Mouse (Mus musculus): Measurements from ENCODE around the gene Cfap206. TPM values are rescaled to one million over a fixed set of nuclear protein-coding genes. Genes with fewer than 3 reads are reported as not detected.
A peak's percentile ranks its signal among the peaks of the same experiment; 100 is the strongest.

The Cfap206 gene
- polyA plus RNA-seq, 1 experiment from 2014 or later = 0.28 TPM

GRCm38 (mm10) chr4:34715062-34715461 lies 14.9 kb downstream of the Cfap206 start:
- H3K27me3 ChIP-seq (ENCODE audit: low read depth, poor library complexity, severe bottlenecking) = no peaks in the 10 kb centered on the region
- WGBS = 96% methylated on average over 1 of the region's 1 CpGs

DNA sequence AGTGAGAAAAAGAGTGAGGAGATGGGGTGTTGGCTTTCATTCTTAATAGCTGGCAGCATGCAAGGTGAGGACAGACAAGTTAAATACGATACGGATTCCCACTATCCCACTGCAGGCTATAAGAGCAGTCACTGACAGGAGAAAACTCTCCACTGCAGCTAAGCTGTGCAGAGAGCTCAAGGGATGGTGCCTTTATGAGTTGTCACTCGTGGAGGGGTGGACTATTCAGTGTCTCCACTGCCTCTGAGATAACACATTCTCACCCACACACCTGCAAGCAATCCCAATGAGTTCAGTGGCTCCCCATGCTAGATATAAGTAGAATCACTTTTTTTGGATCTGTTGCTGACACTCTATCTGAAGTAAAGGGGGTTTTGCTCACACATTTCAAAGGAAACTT lies 21.9 kb downstream of the Cfap206 start:
- Histone ChIP-seq H3K27me3 (ENCODE audit: low read depth, poor library complexity, severe bottlenecking) (no peaks in the 10 kb centered on the region), H3K4me3 (no peak overlapping the region), H3K27ac (no peak overlapping the region), H3K4me1 (no peaks in the 10 kb centered on the region), H3K36me3 (no peaks in the 10 kb centered on the region), H3K9me3 (replicated peaks) (no peaks in the 10 kb centered on the region)
- DNase-seq (ENCODE audit: low spot score) = no peak
- WGBS = 77% methylated on average over 3 of the region's 3 CpGs

More at GRCm38 (mm10) chr4:34715062-34715461, 14.9 kb downstream of the Cfap206 start:
- 0 out of 2 replicates have a peak, but pooled peaks cover 3% of the 10 kb centered on the region for H3K9me3 ChIP-seq (replicated peaks)
- no peak overlapping the region for H3K27ac ChIP-seq
- no peak for DNase-seq (ENCODE audit: low spot score)
- no peak overlapping the region for H3K4me3 ChIP-seq
- no peaks in the 10 kb centered on the region for H3K4me1 ChIP-seq
- H3K36me3 ChIP-seq = no peaks in the 10 kb centered on the region

- H3K4me3 ChIP-seq = no peak overlapping the region
- H3K36me3 ChIP-seq = no peaks in the 10 kb centered on the region
- DNase-seq (ENCODE audit: low spot score) = no peak
- H3K4me1 ChIP-seq = no peaks in the 10 kb centered on the region
- no peaks in the 10 kb centered on the region for H3K27me3 ChIP-seq (ENCODE audit: low read depth, poor library complexity, severe bottlenecking)
- H3K27ac ChIP-seq = no peak overlapping the region
- 82% methylated on average over 3 of the region's 3 CpGs for WGBS
- H3K9me3 ChIP-seq (replicated peaks) = no peaks in the 10 kb centered on the region
Observed at GRCm38 (mm10) chr4:34707248-34707647, 22.8 kb downstream of the Cfap206 start.

DNA sequence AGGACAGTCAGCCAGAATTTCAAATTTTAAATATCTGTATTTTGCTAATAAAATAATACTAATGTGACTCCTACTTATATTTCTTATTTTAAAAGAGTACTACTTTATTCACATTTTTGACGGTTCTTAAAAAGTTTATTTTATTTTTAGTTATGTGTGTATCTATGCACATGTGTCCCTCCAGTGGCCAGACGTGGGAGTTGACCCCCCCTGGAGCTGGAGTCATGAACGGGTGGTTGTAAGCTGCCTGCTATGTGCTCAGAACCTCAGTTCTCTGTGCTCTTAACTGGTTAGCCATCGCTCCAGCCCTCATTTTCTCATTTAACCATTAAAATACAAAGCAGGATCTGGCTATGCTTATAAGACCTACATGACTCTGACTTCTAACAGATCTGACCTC lies 27.0 kb downstream of the Cfap206 start:
- Histone ChIP-seq H3K4me1 (no peaks in the 10 kb centered on the region), H3K4me3 (no peak overlapping the region), H3K27me3 (ENCODE audit: low read depth, poor library complexity, severe bottlenecking) (no peaks in the 10 kb centered on the region), H3K36me3 (no peaks in the 10 kb centered on the region), H3K9me3 (replicated peaks) (no peaks in the 10 kb centered on the region), H3K27ac (no peak overlapping the region)
- whole genome bisulfite sequencing = 77% methylated on average over 4 of the region's 4 CpGs
- no peak for DNase-seq (ENCODE audit: low spot score)

- no peaks in the 10 kb centered on the region for H3K27me3 ChIP-seq (ENCODE audit: low read depth, poor library complexity, severe bottlenecking)
- H3K4me3 ChIP-seq = no peak overlapping the region
- H3K27ac ChIP-seq = no peak overlapping the region
- H3K36me3 ChIP-seq = no peaks in the 10 kb centered on the region
- DNase-seq (ENCODE audit: low spot score) = no peak
- H3K9me3 ChIP-seq (replicated peaks) = no peaks in the 10 kb centered on the region
- no peaks in the 10 kb centered on the region for H3K4me1 ChIP-seq
- 97% methylated on average over 11 of the region's 11 CpGs for WGBS
Observed at GRCm38 (mm10) chr4:34702231-34702630, 27.8 kb downstream of the Cfap206 start.

DNA sequence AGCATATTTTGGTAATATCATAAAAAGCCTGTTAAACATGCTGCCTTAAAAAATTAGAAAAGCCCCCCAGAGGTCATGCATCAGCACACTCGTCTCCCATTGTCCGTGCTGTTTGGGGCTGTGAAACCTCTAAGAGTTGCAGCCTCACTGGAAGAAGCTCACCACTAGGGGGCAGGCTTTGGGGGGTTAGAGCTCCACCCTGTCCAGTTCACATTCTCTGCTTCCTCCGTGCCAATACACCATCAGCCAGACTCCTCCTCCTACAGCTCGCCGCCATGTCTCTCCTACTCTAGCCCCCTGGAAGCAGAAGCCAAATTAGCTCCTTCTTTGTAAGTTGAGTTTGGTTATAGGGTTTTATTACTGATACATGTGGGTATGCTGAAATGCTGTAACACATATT lies 28.5 kb downstream of the Cfap206 start:
- no peaks in the 10 kb centered on the region for H3K9me3 ChIP-seq (replicated peaks)
- no peak overlapping the region for H3K27ac ChIP-seq
- no peaks in the 10 kb centered on the region for H3K36me3 ChIP-seq
- no peaks in the 10 kb centered on the region for H3K27me3 ChIP-seq (ENCODE audit: low read depth, poor library complexity, severe bottlenecking)
- peak; percentile 72 for DNase-seq (ENCODE audit: low spot score)
- no peaks in the 10 kb centered on the region for H3K4me1 ChIP-seq
- WGBS = 62% methylated on average over 5 of the region's 5 CpGs
- H3K4me3 ChIP-seq = no peak overlapping the region

GRCm38 (mm10) chr4:34688021-34688420 lies 42.0 kb downstream of the Cfap206 start:
- WGBS = 86% methylated on average over 3 of the region's 3 CpGs
- Histone ChIP-seq H3K9me3 (replicated peaks) (no peaks in the 10 kb centered on the region), H3K36me3 (no peaks in the 10 kb centered on the region), H3K4me1 (peaks cover 22% of the 10 kb centered on the region), H3K27me3 (ENCODE audit: low read depth, poor library complexity, severe bottlenecking) (no peaks in the 10 kb centered on the region), H3K4me3 (no peak overlapping the region), H3K27ac (no peak overlapping the region)
- DNase-seq (ENCODE audit: low spot score) = no peak

GRCm38 (mm10) chr4:34686874-34687567 lies 43.0 kb downstream of the Cfap206 start, which contains the start of gene Slc35a1:
Gene Slc35a1 (minus strand): TSS chr4:34687438.
- Histone ChIP-seq H3K36me3 (peaks cover 2% of the 10 kb centered on the region; the same call in 1 of the 2 replicates), H3K4me1 (peaks cover 31% of the 10 kb centered on the region), H3K4me3 (peak within 1 kb of the TSS; percentile 88), H3K9me3 (replicated peaks) (no peaks in the 10 kb centered on the region), H3K27ac (peak within 1 kb of the TSS; percentile 99), H3K27me3 (ENCODE audit: low read depth, poor library complexity, severe bottlenecking) (no peaks in the 10 kb centered on the region)
- WGBS = under 1% methylated on average over 65 of the region's 65 CpGs
- DNase-seq (ENCODE audit: low spot score) = peak; percentile 94

- no peak overlapping the region for H3K4me3 ChIP-seq
- H3K27ac ChIP-seq = no peak overlapping the region
- peaks cover 38% of the 10 kb centered on the region for H3K36me3 ChIP-seq
- H3K9me3 ChIP-seq (replicated peaks) = no peaks in the 10 kb centered on the region
- WGBS = 84% methylated on average over 5 of the region's 5 CpGs
- H3K4me1 ChIP-seq = peaks cover 26% of the 10 kb centered on the region
- H3K27me3 ChIP-seq (ENCODE audit: low read depth, poor library complexity, severe bottlenecking) = no peaks in the 10 kb centered on the region
- DNase-seq (ENCODE audit: low spot score) = no peak
Observed at GRCm38 (mm10) chr4:34680530-34680929, 49.5 kb downstream of the Cfap206 start.

- Histone ChIP-seq H3K9me3 (replicated peaks) (no peaks in the 10 kb centered on the region), H3K4me3 (no peak overlapping the region), H3K27me3 (ENCODE audit: low read depth, poor library complexity, severe bottlenecking) (no peaks in the 10 kb centered on the region), H3K27ac (no peak overlapping the region), H3K4me1 (peaks cover 6% of the 10 kb centered on the region), H3K36me3 (peaks cover 51% of the 10 kb centered on the region)
- 95% methylated on average over 5 of the region's 5 CpGs for WGBS
- DNase-seq (ENCODE audit: low spot score) = no peak
Observed at GRCm38 (mm10) chr4:34673721-34674120, 56.3 kb downstream of the Cfap206 start.

- H3K4me3 ChIP-seq = no peak overlapping the region
- no peak overlapping the region for H3K27ac ChIP-seq
- 95% methylated on average over 5 of the region's 5 CpGs for WGBS
- H3K27me3 ChIP-seq (ENCODE audit: low read depth, poor library complexity, severe bottlenecking) = no peaks in the 10 kb centered on the region
- H3K4me1 ChIP-seq = no peaks in the 10 kb centered on the region
- H3K9me3 ChIP-seq (replicated peaks) = no peaks in the 10 kb centered on the region
- no peak for DNase-seq (ENCODE audit: low spot score)
- H3K36me3 ChIP-seq = peaks cover 70% of the 10 kb centered on the region
Observed at GRCm38 (mm10) chr4:34667923-34668322, 62.1 kb downstream of the Cfap206 start.

DNA sequence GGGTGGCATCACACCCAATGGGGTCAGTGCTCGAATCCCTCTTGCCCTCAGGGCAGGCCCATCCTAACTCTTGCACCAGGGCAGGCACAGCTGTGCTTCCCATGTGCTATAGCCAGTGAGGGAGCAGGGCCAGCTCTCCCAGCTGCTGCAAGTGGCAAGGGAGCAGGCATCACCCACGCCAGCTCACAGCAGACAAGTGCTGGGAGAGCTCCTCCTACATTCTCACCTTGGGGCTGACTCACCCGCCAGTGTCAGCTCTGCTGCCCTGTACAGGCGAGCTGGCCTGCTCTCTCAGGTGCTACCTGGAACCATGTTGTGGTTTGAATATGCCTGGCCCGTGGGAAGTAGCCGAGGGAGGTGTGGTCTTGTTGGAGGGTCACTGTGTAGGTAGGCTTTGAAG lies 68.1 kb downstream of the Cfap206 start:
- no peak for DNase-seq (ENCODE audit: low spot score)
- Histone ChIP-seq H3K27me3 (ENCODE audit: low read depth, poor library complexity, severe bottlenecking) (no peaks in the 10 kb centered on the region), H3K36me3 (peaks cover 92% of the 10 kb centered on the region), H3K4me3 (no peak overlapping the region), H3K4me1 (no peaks in the 10 kb centered on the region), H3K9me3 (replicated peaks) (no peaks in the 10 kb centered on the region), H3K27ac (no peak overlapping the region)
- WGBS = 86% methylated on average over 6 of the region's 6 CpGs

DNA sequence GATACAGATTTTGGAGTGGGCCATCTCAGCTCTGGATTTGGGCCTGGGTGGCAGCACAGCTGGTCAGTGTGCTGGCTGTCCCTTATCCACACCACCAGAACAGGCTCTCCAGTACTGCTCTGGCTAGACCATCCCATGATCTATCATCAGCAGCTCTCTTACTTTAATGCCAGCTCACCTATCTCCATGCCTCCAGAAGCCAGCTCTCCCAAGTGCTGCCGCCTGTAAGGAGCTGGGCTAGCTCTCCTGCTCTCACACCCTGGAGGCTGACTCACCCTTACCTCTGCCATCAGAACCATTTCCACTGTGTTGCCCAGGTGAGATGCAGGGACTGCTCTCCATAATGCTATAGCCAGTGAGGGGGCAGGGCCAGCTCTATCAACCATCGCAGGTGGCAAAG lies 68.5 kb downstream of the Cfap206 start:
- WGBS = 82% methylated on average over 2 of the region's 2 CpGs
- Histone ChIP-seq H3K27ac (no peak overlapping the region), H3K9me3 (replicated peaks) (no peaks in the 10 kb centered on the region), H3K4me1 (no peaks in the 10 kb centered on the region), H3K27me3 (ENCODE audit: low read depth, poor library complexity, severe bottlenecking) (no peaks in the 10 kb centered on the region), H3K4me3 (no peak overlapping the region), H3K36me3 (peaks cover 92% of the 10 kb centered on the region)
- DNase-seq (ENCODE audit: low spot score) = no peak

DNA sequence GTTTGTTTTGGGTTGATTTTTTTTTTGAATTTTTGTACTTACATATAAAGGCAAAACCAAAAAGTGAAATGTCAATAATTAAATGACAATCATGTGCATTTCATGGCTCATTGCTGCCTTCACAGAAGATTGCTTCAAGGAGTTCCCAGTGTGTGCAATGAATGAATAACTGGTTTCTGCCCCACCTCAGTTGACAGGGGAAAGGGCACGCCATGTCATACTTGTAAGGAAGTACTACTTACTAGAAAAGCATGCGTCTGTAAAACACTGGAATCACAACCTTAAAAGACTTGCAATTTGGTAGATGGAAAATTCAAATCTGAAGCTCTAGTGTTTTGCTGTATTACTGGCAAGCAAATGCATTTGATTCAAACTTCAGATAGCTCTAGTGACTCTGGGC lies 71.0 kb downstream of the Cfap206 start:
- Histone ChIP-seq H3K4me3 (no peak overlapping the region), H3K27ac (no peak overlapping the region), H3K4me1 (no peaks in the 10 kb centered on the region), H3K36me3 (peaks cover 90% of the 10 kb centered on the region), H3K27me3 (ENCODE audit: low read depth, poor library complexity, severe bottlenecking) (no peaks in the 10 kb centered on the region), H3K9me3 (replicated peaks) (no peaks in the 10 kb centered on the region)
- DNase-seq (ENCODE audit: low spot score) = no peak
- 94% methylated on average over 2 of the region's 2 CpGs for WGBS

Data from limb, embryonic 10.5 days (tissue).